Mouse (Mus musculus) embryonic facial prominence, embryonic 12.5 days (tissue): ENCODE measurements at regions not wholly inside any gene's neighbourhood (a gene's known extent, or its start where the extent isn't known, plus 50 kb on each side); places are given as distances from the start of the nearest gene placed in this dataset.

Experiments used
- ATAC-seq: fragments of 200-750 bp; cut with Nextera tagmentation; 2 replicates; pipeline ENCODE4 v1.8.0; 2017; ENCODE audit not compliant: insufficient number of reproducible peaks, insufficient read depth, low FRiP score, low TSS enrichment
- H3K27ac ChIP-seq: fragments of 300-500 bp; sonication (generic); 2 replicates; pipeline ENCODE4 v1.5.1; 2016; ENCODE audit warnings: mild to moderate bottlenecking
- H3K27me3 ChIP-seq: fragments of 300-500 bp; sonication (generic); 2 replicates; pipeline ENCODE4 v1.6.1; 2016; ENCODE audit warnings: mild to moderate bottlenecking, moderate library complexity
- H3K36me3 ChIP-seq: fragments of 300-500 bp; sonication (generic); 2 replicates; pipeline ENCODE4 v1.6.1; 2016; ENCODE audit warnings: mild to moderate bottlenecking
- H3K4me1 ChIP-seq: fragments of 300-500 bp; sonication (generic); 2 replicates; pipeline ENCODE4 v1.6.1; 2016
- H3K4me2 ChIP-seq: fragments of 300-500 bp; sonication (generic); replicated peaks from 2 replicates; pipeline ENCODE4 v1.6.1; 2016; ENCODE audit warnings: mild to moderate bottlenecking, moderate library complexity
- H3K4me3 ChIP-seq: fragments of 300-500 bp; sonication (generic); 2 replicates; pipeline ENCODE4 v1.5.1; 2016; ENCODE audit warnings: mild to moderate bottlenecking
- H3K9ac ChIP-seq: fragments of 300-500 bp; sonication (generic); 2 replicates; pipeline ENCODE4 v1.6.1; 2016; ENCODE audit warnings: mild to moderate bottlenecking, moderate library complexity
- H3K9me3 ChIP-seq: fragments of 300-500 bp; sonication (generic); 2 replicates; pipeline ENCODE4 v1.6.1; 2016; ENCODE audit warnings: mild to moderate bottlenecking, moderate library complexity
- WGBS: fragments of 180-500 bp; shearing (Covaris S2); methylation state at CpG from one replicate; pipeline ENCODE4 v1.1.7; 2016; 5-methylcytosine and 5-hydroxymethylcytosine counted together

DNA sequence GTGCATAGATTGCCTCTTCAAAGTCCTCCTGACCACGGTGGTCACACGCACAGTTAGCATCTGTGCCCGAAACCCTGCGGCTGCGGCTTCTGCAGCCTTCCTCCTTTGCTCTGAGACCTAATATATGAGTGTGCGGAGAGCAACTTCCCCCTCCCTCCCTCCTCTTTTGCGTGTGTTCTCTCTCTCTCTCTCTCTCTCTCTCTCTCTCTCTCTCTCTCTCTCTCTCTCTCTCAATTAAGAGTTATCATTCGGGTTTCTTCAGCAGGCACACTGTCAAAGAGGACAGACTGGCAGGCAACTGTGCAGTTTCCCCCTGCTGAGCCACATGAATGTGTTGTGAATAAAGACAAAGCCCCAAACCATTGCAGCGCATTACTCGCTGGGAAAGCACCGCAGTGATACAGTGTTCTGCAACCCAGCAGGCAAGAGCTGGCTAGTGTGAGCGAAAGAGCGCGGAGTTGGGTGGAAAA lies 900.8 kb downstream of the Mat2b start:
- Histone ChIP-seq H3K9ac (peak overlapping the region; percentile 45), H3K4me3 (peak overlapping the region; percentile 37), H3K36me3 (no peaks in the 10 kb centered on the region), H3K4me1 (no peaks in the 10 kb centered on the region), H3K27ac (no peak overlapping the region), H3K9me3 (no peaks in the 10 kb centered on the region), H3K27me3 (no peaks in the 10 kb centered on the region), H3K4me2 (peak overlapping the region; percentile 54)
- peak; percentile 75; the same call in 1 of the 2 replicates for ATAC-seq
- 5% methylated on average over 14 of the region's 14 CpGs for WGBS

DNA sequence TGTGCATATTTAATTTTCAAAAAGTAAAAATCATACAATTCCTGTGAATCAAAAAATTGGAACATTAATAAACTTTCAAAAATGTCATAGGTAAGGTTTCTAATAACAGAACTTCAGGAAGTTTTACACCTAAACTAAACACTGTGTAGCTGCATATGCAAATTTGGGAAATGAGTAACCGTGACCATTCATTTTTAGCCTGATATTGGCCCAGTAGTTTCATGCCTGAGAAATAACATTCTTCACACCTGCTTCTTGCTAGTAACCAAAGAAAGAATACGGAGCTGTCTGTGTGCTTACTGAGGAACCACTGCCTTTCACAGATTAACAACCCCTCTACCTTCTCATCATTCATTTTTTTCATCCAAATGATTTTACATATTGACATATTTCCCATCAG lies 902.9 kb downstream of the Mat2b start:
- no peak overlapping the region for H3K4me2 ChIP-seq
- no peak for ATAC-seq
- H3K4me3 ChIP-seq: no peak overlapping the region
- no peak overlapping the region for H3K27ac ChIP-seq
- no peaks in the 10 kb centered on the region for H3K9me3 ChIP-seq
- no peaks in the 10 kb centered on the region for H3K27me3 ChIP-seq
- 85% methylated on average over 2 of the region's 2 CpGs for WGBS
- H3K9ac ChIP-seq: no peak overlapping the region
- no peaks in the 10 kb centered on the region for H3K4me1 ChIP-seq
- no peaks in the 10 kb centered on the region for H3K36me3 ChIP-seq
